Mouse (Mus musculus): ENCODE measurements around the gene Ints1.

DNA sequence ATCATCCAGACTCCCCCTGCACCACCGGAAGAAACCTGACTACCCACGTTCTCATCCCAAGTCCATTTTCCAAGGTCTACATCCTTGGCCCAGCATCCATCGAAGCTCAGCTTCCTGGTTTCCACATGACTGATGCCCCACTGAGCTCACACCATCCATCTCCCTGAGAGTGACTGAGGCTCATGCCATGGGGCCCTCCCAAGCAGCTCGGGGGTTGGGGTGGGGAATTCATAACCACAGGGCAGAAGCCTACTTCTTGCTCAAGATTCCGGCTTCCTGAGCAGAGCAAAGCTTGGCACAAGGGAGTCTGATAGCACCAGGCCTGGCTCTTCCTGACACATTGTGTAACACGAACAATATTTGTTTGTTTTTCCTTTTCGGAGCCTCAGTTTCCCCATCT is 40.7 kb downstream of the Ints1 start:
- TF ChIP-seq CTCF (IDR thresholded peaks at IDR 0.05; ENCODE audit: borderline replicate concordance, insufficient read depth, low read depth, low read length) (no peak), POLR2A (IDR thresholded peaks at IDR 0.05; ENCODE audit: borderline replicate concordance, insufficient read depth, low read length) (no peak)

Measured in cerebellum, adult 2 months (tissue).